Mouse (Mus musculus) megakaryocyte-erythroid progenitor cell, adult 5-6 weeks (primary cell): ENCODE results near the gene Il17ra. TPM values are rescaled to one million over a fixed set of nuclear protein-coding genes. Genes with fewer than 3 reads are reported as not detected.

Source experiments
- total RNA-seq, 2 experiments: library from RNA; stranded (forward) in 1 of 2; stranded (reverse) in 1 of 2; fragments of 200-1000, 215-1000 nt in 1 of 2; fragments of >200 nt in 1 of 2; fragmentation: Nextera tagmentation in 1 of 2; gene quantifications; 2 replicates each; pipeline ENCODE4 v1.2.3; 2014 to 2017

The Il17ra gene
- total RNA-seq, 2 experiments from 2014 or later, result 34.5 to 45.9 TPM

Other genes starting within 250 kb of the Il17ra start
- gene D330020A13Rik, start 168.9 kb upstream of the Il17ra start, total RNA-seq (2014; fragmentation: Nextera tagmentation), result not detected in 2 replicates
- gene D330020A13Rik, start 168.9 kb upstream of the Il17ra start, total RNA-seq (2017), result not detected in 2 replicates
- 0.15 TPM in 1 of 2 replicates, not detected in the other for gene B4galnt3, start 168.7 kb upstream of the Il17ra start, total RNA-seq (2014; fragmentation: Nextera tagmentation)
- 0.57 TPM in 1 of 2 replicates, not detected in the other for gene B4galnt3, start 168.7 kb upstream of the Il17ra start, total RNA-seq (2017)
- gene Kdm5a, start 99.1 kb upstream of the Il17ra start, total RNA-seq (2014; fragmentation: Nextera tagmentation), result 42.8 and 49.4 TPM in 2 replicates
- 165 and 213 TPM in 2 replicates for gene Kdm5a, start 99.1 kb upstream of the Il17ra start, total RNA-seq (2017)
- gene Ccdc77, start 98.9 kb upstream of the Il17ra start, total RNA-seq (2014; fragmentation: Nextera tagmentation), result 31.7 and 33.4 TPM in 2 replicates
- 32.6 and 45.6 TPM in 2 replicates for gene Ccdc77, start 98.9 kb upstream of the Il17ra start, total RNA-seq (2017)
- not detected in 2 replicates for gene Tmem121b, start 30.6 kb downstream of the Il17ra start, total RNA-seq (2014; fragmentation: Nextera tagmentation)
- not detected in 2 replicates for gene Tmem121b, start 30.6 kb downstream of the Il17ra start, total RNA-seq (2017)
- gene Hdhd5, start 68.1 kb downstream of the Il17ra start, total RNA-seq (2014; fragmentation: Nextera tagmentation), result 18.5 and 24.8 TPM in 2 replicates
- gene Hdhd5, start 68.1 kb downstream of the Il17ra start, total RNA-seq (2017), result 10.1 and 18.1 TPM in 2 replicates
- 10.0 and 20.7 TPM in 2 replicates for gene Cecr2, start 203.1 kb downstream of the Il17ra start, total RNA-seq (2014; fragmentation: Nextera tagmentation)
- gene Cecr2, start 203.1 kb downstream of the Il17ra start, total RNA-seq (2017), result 10.9 and 11.8 TPM in 2 replicates